Mouse (Mus musculus): ENCODE results near the gene St5. TPM values are rescaled to one million over a fixed set of nuclear protein-coding genes. Genes with fewer than 3 reads are reported as not detected.

The St5 gene
- polyA plus RNA-seq, 1 experiment = 113 TPM

- peak; percentile 75 for TF ChIP-seq POLR2A (IDR thresholded peaks at IDR 0.05; ENCODE audit: low read depth, low read length)
- no peak for TF ChIP-seq CTCF (IDR thresholded peaks at IDR 0.05; ENCODE audit: borderline replicate concordance, insufficient read depth, low read length)
These were observed 185.2 kb downstream of the St5 start for GRCm38 (mm10) chr7:109518036-109518681.

GRCm38 (mm10) chr7:109516500-109516899, 186.9 kb downstream of the St5 start:
- TF ChIP-seq POLR2A (IDR thresholded peaks at IDR 0.05; ENCODE audit: low read depth, low read length) (no peak), CTCF (IDR thresholded peaks at IDR 0.05; ENCODE audit: borderline replicate concordance, insufficient read depth, low read length) (no peak)
- no peaks in the 10 kb centered on the region for H3K4me1 ChIP-seq (ENCODE audit: control insufficient read depth, insufficient read depth, low read length)
- H3K27ac ChIP-seq (ENCODE audit: insufficient read depth, low read length) = no peak overlapping the region
- H3K4me3 ChIP-seq (ENCODE audit: insufficient read depth, low read length) = no peak overlapping the region

More at GRCm38 (mm10) chr7:109518036-109518681, 185.2 kb downstream of the St5 start:
- Histone ChIP-seq H3K4me3 (ENCODE audit: insufficient read depth, low read length) (peak overlapping the region; percentile 68), H3K4me1 (ENCODE audit: control insufficient read depth, insufficient read depth, low read length) (peaks cover 3% of the 10 kb centered on the region; the same call in 1 of the 2 replicates), H3K27ac (ENCODE audit: insufficient read depth, low read length) (peak overlapping the region; percentile 98)

- TF ChIP-seq POLR2A (IDR thresholded peaks at IDR 0.05; ENCODE audit: low read depth, low read length) (no peak), CTCF (IDR thresholded peaks at IDR 0.05; ENCODE audit: borderline replicate concordance, insufficient read depth, low read length) (no peak)
- no peak overlapping the region for H3K4me3 ChIP-seq (ENCODE audit: insufficient read depth, low read length)
- no peaks in the 10 kb centered on the region for H3K4me1 ChIP-seq (ENCODE audit: control insufficient read depth, insufficient read depth, low read length)
- H3K27ac ChIP-seq (ENCODE audit: insufficient read depth, low read length) = no peak overlapping the region
These were observed 191.6 kb downstream of the St5 start for GRCm38 (mm10) chr7:109511838-109512237.

- TF ChIP-seq CTCF (IDR thresholded peaks at IDR 0.05; ENCODE audit: borderline replicate concordance, insufficient read depth, low read length) (no peak), POLR2A (IDR thresholded peaks at IDR 0.05; ENCODE audit: low read depth, low read length) (no peak)
- H3K4me3 ChIP-seq (ENCODE audit: insufficient read depth, low read length) = no peak overlapping the region
- no peaks in the 10 kb centered on the region for H3K4me1 ChIP-seq (ENCODE audit: control insufficient read depth, insufficient read depth, low read length)
- H3K27ac ChIP-seq (ENCODE audit: insufficient read depth, low read length) = no peak overlapping the region
These were observed 192.6 kb downstream of the St5 start for GRCm38 (mm10) chr7:109510799-109511198.

GRCm38 (mm10) chr7:109508034-109508433, 195.4 kb downstream of the St5 start, which contains the start of gene Trim66:
TSS of gene Trim66 (minus strand) at chr7:109508134.
- no peak within 1 kb of the TSS for H3K27ac ChIP-seq (ENCODE audit: insufficient read depth, low read length)
- no peaks in the 10 kb centered on the region for H3K4me1 ChIP-seq (ENCODE audit: control insufficient read depth, insufficient read depth, low read length)
- H3K4me3 ChIP-seq (ENCODE audit: insufficient read depth, low read length) = no peak within 1 kb of the TSS
- no peak for TF ChIP-seq POLR2A (IDR thresholded peaks at IDR 0.05; ENCODE audit: low read depth, low read length)
- no peak for TF ChIP-seq CTCF (IDR thresholded peaks at IDR 0.05; ENCODE audit: borderline replicate concordance, insufficient read depth, low read length)

GRCm38 (mm10) chr7:109507572-109507971, 195.8 kb downstream of the St5 start:
- no peak overlapping the region for H3K4me3 ChIP-seq (ENCODE audit: insufficient read depth, low read length)
- TF ChIP-seq CTCF (IDR thresholded peaks at IDR 0.05; ENCODE audit: borderline replicate concordance, insufficient read depth, low read length) = no peak
- no peak for TF ChIP-seq POLR2A (IDR thresholded peaks at IDR 0.05; ENCODE audit: low read depth, low read length)
- H3K4me1 ChIP-seq (ENCODE audit: control insufficient read depth, insufficient read depth, low read length) = no peaks in the 10 kb centered on the region
- no peak overlapping the region for H3K27ac ChIP-seq (ENCODE audit: insufficient read depth, low read length)

- TF ChIP-seq POLR2A (IDR thresholded peaks at IDR 0.05; ENCODE audit: low read depth, low read length) = no peak
- no peak for TF ChIP-seq CTCF (IDR thresholded peaks at IDR 0.05; ENCODE audit: borderline replicate concordance, insufficient read depth, low read length)
- no peak overlapping the region for H3K27ac ChIP-seq (ENCODE audit: insufficient read depth, low read length)
These were observed 196.3 kb downstream of the St5 start for GRCm38 (mm10) chr7:109507119-109507518.

GRCm38 (mm10) chr7:109497507-109497906, 205.9 kb downstream of the St5 start:
- no peak for TF ChIP-seq POLR2A (IDR thresholded peaks at IDR 0.05; ENCODE audit: low read depth, low read length)
- TF ChIP-seq CTCF (IDR thresholded peaks at IDR 0.05; ENCODE audit: borderline replicate concordance, insufficient read depth, low read length) = no peak
- no peak overlapping the region for H3K27ac ChIP-seq (ENCODE audit: insufficient read depth, low read length)
- no peak overlapping the region for H3K4me3 ChIP-seq (ENCODE audit: insufficient read depth, low read length)
- H3K4me1 ChIP-seq (ENCODE audit: control insufficient read depth, insufficient read depth, low read length) = no peaks in the 10 kb centered on the region

More at GRCm38 (mm10) chr7:109507119-109507518, 196.3 kb downstream of the St5 start:
- no peaks in the 10 kb centered on the region for H3K4me1 ChIP-seq (ENCODE audit: control insufficient read depth, insufficient read depth, low read length)
- H3K4me3 ChIP-seq (ENCODE audit: insufficient read depth, low read length) = no peak overlapping the region

- no peak for TF ChIP-seq CTCF (IDR thresholded peaks at IDR 0.05; ENCODE audit: borderline replicate concordance, insufficient read depth, low read length)
- Histone ChIP-seq H3K4me3 (ENCODE audit: insufficient read depth, low read length) (no peak overlapping the region), H3K27ac (ENCODE audit: insufficient read depth, low read length) (no peak overlapping the region; the same call in 1 of the 2 replicates), H3K4me1 (ENCODE audit: control insufficient read depth, insufficient read depth, low read length) (no peaks in the 10 kb centered on the region)
These were observed 209.8 kb downstream of the St5 start for GRCm38 (mm10) chr7:109493319-109494316.
